Mouse (Mus musculus) induced T-regulatory cell, adult 2 months (primary cell): ENCODE results near the gene Arid3a.

ENCODE experiments used
- DNase-seq: peaks from one replicate; pipeline ENCODE4 v3.0.0-alpha.2; 2012; ENCODE audit warnings: low read depth

The Arid3a gene

GRCm38 (mm10) chr10:79995636-79996035, 68.8 kb downstream of the Arid3a start:
- peak; percentile 69 for DNase-seq

GRCm38 (mm10) chr10:79996272-79997033, 69.6 kb downstream of the Arid3a start, which contains the start of gene Abca7:
TSS of gene Abca7 (plus strand) at chr10:79996494.
- DNase-seq, result peak; percentile 98

GRCm38 (mm10) chr10:79997034-79997760, 70.4 kb downstream of the Arid3a start:
- DNase-seq, result peak; percentile 82

- DNase-seq, result no peak
Measured at GRCm38 (mm10) chr10:79997819-79998218, 71.0 kb downstream of the Arid3a start.

DNA sequence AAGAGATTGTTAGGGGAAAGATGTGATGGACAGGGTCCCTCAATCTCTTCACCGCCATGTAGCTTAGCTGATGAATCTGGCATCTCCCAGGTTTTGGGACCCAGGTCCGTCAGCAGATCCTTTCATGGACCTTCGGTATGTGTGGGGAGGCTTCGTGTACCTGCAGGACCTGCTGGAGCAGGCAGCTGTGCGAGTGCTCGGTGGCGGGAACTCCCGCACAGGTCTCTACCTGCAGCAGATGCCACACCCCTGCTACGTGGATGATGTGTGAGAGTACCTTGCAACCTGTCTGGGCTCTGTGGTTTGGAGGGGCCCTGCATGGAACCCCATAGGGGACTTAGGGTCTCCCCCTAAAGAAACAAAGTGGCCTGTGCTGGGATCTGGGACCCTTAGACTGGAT, 75.1 kb downstream of the Arid3a start:
- DNase-seq, result no peak

DNA sequence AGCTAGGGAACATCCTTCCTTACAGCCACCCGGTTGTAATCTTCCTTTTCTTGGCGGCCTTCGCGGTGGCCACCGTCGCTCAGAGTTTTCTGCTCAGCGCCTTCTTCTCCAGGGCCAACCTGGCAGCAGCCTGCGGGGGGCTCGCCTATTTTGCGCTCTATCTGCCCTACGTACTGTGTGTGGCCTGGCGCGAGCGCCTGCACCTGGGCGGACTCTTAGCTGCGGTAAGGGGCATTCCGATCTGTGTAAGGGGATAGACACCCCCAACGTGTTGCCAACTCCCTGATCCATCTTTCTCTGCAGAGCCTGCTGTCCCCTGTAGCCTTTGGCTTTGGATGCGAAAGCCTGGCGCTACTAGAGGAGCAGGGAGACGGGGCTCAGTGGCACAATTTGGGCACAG, 76.0 kb downstream of the Arid3a start:
- no peak for DNase-seq

DNA sequence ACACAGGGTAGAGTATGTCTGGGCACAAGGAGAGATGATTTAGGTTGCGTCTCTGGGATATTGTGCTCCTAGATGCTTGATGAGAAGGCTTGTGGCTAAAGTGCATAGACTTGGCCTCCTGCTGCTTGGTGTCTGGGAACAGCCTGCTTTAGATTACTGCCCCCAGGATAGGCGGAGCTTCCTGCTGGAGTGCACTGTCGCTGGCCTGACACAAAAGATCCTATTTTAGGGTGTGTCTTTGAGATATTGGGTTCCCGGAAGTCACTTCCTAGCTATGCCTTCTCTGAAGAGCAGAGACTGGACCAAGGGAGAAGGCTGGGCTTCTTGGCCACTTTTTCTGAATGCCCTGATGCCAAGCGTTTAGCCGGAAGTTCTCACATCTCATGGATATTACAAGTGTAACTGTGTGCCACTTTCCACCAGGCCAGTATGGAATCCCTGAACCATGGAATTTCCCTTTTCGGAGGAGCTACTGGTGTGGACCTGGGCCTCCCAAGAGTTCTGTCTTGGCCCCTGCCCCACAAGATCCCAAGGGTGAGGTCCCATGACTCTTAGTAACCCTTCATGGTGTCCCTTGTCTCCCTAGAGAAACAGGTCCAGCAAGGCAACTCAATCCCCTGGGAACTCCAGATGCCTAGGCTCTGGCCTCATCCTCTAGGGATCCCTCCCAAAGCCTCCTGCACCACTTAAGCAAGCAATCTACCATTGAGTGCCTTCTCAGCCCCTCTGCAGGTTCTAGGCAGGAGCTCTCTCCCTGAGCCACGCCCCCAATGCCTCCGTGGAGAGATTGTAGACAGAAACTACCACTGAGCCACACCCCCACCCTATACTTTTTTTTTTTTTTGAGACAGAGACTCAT, 76.8 kb downstream of the Arid3a start:
- DNase-seq, result no peak

GRCm38 (mm10) chr10:80004233-80004705, 77.4 kb downstream of the Arid3a start:
- no peak for DNase-seq
